Mouse (Mus musculus): ENCODE data around the gene Med12l.

The Med12l gene

DNA sequence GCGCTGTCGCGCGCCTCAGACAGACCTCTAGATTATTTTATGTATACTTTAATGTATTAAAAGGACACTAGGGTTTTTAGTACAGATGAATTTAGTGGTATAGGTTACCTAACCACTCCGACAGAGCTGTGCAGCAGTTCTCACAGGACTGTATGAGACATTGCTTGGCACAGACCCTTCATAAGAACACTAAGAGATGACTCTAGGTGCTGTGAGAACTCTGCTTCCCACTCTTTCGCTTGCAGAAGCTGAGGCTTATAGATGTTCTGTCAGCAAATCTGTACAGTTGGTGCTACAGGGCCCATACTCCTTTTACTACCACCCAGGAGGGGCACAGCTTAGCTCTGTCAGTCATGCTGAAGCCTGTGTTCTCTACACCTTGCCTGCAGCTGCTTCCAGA, 186.0 kb downstream of the Med12l start:
- peak; percentile 91 for ATAC-seq (ENCODE audit: low TSS enrichment)

DNA sequence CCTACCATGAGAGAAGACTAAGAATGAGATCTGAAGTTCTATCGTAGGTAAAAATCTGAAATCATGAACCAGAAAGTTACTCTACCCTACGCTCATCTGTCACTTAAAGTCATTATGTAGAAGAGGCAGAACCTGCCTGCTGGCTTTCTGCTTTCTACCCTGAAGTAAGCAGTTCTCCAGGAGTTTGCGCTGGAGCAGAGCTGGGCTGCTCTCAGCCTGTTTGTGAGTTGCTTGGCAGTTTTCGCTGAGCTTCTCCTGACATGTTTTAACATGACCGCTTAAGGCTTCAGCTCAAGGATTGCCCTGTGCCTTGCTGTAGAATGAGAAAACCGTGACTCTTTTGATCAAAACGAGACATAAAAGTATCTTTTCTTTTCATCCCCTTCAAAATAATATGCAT, 188.5 kb downstream of the Med12l start:
- ATAC-seq (ENCODE audit: low TSS enrichment): no peak

DNA sequence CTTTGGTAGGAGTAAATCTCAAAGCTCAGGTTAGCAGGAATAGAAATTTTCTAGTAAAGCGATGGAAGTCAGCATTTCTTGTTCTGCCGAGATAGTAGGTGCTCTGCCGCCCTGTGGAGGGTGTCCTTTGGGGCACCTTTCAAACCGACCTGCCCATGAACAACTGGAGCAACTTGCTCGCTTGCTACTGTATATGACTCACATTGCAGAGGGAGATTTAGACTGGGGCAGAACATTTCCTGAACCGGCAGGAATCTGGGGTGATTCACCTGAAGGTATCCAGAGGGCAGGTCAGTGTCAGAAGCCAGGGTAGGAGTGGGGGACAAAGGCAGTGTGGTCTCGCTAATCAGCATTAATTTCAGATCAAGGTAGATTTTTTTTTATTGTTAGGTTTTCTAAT, 189.3 kb downstream of the Med12l start, which contains the start of gene Gpr87:
Gpr87 (minus strand) TSS at position 167 of the 400 bp plus-strand sequence.
- ATAC-seq (ENCODE audit: low TSS enrichment): no peak

DNA sequence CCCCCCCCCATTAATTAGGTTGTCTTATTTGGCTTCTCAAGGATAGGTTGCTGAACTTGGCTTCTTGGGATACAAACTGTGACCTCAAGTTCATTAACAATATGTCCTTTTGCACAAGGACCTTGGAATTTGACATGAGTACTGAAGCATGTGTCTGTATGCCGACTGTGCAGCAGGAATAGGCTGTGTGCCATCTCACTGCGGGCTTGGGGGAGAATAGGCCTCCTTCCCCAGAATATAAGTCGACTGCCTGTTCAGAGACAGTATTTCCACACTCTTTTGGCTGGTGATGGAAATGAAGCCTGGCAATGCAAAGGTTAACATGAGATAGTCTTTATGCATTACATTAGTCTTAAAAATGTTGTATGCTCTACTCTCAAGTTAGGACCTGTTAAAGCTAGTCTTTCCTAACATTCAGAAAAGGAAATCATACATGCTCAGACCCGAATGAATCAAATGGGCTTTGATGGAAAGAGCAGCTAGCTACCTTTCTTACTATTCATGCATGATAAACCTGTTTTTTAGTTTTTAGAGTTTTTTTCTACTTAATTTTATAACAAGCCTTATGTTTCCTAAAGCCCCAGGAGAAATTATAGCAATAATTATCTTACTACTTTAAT, 191.8 kb downstream of the Med12l start:
- no peak for ATAC-seq (ENCODE audit: low TSS enrichment)

DNA sequence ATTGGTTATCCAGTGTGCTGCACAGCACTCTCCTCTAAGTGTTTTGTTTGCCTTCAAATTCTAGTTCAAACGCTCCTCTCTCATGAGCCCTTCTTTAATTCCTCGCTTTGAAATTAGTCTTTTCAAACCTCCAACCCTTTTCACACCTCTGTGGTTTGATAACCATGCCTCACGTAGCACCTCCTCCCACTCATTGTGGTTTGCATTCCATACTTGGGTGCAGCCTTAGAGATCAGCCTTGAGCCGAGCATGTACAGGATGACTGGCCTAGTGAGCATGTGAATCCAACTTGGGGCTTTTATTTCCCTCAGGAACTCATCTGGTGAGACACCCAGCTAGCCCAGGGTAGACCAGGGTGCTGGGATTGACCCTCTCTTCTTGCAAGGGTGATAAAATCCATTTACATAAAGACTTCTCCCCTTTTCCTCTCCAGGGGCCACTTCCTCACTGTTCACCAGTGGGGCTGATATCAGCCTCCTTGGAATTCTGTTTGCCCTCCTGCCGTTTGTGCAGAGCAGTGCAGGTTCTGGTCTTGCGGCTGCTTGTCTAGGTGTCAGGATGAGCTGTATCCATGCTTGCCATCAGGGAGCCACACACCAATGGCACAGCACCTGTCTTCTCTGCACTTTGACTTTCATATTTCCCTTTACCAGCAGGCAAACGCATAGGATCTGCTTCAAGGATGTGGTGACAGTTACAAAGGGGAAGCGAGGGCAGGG, 198.3 kb downstream of the Med12l start:
- ATAC-seq (ENCODE audit: low TSS enrichment): peak; percentile 76

DNA sequence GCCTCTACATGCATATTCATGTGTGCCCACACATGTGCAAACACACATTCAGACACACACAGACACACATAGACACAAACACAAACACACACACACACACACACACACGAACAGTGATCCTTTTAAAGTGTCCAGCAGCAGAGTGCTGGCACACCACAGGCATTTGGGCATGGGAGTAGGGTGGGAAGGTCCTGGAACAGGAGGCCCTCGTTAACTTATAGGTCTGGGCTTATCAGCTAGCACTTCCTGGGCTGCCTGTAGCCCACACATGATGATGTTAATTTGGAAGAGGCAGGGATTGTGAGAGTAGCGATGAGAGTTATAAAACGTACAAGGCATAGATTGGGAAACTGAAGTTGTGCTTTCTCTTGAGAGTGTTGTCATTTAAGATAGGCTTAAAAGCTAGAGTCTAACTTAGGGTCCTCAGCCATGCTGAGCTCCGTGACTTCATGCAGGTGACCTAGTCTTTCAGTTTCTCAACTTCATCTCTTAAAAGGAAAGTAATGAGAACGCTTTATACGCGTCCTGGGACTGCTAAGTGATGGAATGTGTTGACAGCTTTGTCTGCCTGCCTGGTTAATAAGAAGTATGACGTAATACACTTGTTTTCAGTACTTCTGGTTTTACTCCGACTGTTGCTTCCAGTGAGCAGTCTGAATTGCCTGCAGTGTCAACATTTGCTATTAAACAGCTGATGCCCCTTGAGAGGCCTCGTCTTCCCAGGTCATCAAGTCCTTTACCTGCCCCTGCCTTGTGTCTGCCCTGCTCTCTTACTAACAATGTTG, 199.3 kb downstream of the Med12l start:
- ATAC-seq (ENCODE audit: low TSS enrichment): 0 out of 2 replicates have a peak, but pooled peaks have one; percentile 14

DNA sequence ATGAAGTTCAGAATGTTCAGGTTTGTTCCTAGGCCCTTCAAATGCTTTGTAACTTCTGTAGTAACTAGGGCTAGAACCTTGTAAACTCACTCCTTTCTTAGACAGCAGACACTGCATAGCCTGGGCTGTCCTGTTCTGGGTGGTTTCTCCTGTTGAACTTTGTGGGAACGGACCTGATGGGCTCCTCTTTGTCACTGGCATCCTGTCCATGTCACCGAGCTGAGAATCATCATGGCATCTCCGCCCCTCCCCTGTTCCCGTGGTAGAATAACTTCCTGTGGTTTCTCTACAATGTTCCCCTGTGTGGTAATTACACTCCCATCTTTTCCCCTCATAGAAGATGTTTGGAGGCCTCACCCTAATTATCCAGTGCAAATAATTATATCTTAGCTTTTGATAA, 200.3 kb downstream of the Med12l start:
- no peak for ATAC-seq (ENCODE audit: low TSS enrichment)

DNA sequence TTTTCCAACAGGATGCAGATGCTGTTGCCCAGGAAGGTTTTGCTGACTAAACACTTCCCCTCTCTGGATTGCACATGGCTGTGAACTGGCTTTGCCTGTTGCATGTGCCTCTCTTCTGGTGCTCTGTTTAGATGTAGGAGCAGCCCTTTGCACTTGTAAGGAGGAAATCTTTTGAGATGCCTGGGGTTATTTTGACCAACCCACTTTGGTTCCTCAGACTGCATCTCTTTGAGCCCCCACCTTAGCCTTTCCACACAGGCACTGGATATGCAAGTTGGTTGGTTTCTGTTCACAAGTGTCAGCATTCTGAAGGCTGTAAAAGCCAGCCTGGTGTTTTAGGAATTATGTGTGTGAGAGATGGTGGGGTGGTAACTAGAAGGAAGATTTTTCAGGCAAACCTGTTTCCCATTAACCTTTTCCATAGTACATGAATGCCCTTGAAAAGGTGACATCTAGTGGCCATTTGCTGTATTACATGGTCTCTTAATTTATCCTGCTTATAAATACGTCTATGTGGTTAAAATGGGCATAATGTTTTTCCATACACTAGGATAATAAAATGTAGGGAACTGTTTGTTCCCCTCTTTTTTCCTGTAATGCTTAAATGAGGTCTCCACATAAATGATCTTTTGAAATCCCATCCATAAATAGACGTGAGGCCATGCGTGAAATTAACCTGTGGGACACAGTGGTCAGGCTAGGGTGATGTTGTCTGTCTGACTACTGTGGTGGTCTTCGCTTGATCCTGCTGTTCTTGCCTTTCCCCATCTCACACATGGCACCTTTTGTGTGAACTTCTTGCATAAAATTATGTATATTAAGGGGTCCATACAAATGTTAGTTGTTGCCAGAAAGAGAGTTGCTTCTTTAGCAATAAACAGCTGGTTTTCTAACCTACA, 203.3 kb downstream of the Med12l start:
- ATAC-seq (ENCODE audit: low TSS enrichment): peak; percentile 68

DNA sequence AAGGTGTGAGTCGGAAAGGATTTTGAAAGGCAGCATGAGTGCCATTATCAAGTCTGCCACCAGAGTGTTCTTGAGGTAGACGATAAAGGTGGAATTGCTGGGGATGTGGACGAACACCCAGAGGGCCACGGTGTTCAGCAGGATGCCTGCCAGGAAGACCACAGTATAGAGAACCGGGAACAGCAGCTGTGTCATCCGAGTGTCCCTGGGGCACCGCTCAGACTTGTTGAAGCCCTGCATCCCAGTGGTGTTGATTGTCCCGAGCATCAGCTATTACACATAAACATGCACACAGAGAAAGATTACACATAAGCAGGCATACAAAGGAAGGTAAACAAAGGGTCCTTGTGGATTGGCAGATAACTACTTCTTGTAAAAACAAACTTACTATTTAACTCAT, 204.5 kb downstream of the Med12l start:
- no peak for ATAC-seq (ENCODE audit: low TSS enrichment)

DNA sequence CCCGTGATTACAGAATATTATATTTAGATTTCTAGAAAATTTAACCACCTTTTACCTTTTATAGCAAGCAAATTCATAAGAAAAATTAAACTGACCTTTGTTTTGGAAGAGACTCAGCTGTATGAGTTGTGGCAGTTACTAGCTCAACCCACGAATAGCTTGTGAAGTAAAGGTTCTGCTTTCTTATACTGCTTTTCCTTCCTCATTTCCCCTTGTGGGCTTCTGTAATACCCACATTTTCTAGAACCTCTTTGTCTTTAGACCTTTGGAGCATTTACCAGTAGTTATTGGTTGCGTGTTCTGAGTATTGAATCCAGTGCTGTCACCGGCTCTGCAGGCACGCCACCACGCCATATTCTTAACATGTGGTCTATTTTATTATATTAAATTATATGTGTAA, 205.1 kb downstream of the Med12l start, which contains the start of gene P2ry13:
P2ry13 (minus strand) TSS at position 156 of the 400 bp plus-strand sequence.
- ATAC-seq (ENCODE audit: low TSS enrichment): no peak

DNA sequence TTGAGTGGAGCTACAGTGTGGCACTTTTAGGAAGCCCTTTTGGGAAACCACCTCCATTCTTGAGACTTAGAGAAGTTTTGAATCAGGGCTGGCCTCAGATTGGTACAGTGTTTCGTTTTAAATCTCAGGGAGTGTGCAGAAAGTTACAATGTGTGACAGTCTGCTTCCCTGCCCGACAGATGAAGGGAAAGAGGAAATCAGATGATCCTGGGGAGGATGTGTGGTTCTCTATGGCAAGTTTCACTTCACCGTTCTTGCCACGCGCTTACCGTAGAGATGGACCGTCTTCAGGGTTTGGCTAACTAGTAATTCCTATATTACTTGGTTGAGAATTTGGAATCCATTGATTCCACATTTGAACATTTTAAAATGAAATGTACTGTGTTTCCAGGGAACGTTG, 206.2 kb downstream of the Med12l start:
- peak; percentile 26; the same call in 1 of the 2 replicates for ATAC-seq (ENCODE audit: low TSS enrichment)

DNA sequence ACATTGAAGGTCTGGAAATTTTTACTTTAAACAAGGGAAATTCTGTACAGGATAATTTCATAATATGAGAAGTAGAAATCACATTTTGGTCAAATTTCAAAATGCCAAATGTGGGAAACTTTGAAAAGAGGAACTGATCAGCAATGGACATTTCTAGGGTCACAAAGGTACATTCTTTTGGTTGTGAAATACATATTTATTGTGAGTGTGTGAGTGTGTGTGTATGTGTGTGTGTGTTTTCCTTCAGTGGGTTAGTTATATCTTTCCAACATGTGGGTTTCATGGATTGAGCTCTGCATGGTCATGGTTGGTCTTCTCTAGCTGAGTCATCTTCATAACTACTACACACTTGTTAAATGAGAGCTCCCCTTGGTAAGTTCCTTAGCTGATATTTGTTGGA, 206.8 kb downstream of the Med12l start:
- ATAC-seq (ENCODE audit: low TSS enrichment): no peak

DNA sequence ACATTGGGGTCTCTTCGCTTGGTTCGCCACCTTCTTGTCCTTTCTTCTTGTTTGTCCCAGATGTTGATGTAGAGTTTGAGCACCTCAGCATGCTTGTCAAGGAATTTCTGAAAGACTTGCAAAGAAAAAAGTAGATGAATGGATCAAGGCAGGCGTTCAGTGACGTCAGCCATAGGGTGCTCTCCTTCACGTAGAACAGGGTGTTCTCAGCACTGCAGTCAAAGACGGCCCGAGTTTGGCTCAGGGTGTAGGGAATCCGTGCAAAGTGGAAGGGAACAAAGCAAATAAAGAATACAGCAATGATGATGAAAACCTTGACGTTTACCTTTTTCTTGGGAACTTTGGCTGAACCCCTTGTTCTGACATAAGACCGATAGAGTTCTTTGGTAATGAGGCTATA, 211.6 kb downstream of the Med12l start:
- ATAC-seq (ENCODE audit: low TSS enrichment): no peak

DNA sequence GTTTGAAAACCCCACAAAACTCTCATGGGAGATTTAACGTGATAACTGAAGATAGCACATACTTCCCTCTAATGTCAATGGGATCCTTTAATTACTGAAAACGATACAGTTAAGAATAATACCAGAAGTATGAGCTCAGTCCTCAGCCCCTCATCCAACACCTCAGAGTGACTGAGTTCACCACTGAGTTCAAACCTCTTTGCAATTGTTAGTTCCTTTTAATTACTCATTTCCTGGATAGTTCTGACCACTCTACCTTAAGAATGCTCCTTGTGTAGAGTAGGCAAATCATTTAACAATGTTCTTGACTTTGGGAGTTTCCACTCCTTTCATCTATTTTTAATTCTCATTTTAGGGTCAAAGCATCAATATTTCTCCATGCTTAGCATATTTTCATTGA, 213.7 kb downstream of the Med12l start:
- no peak for ATAC-seq (ENCODE audit: low TSS enrichment)

DNA sequence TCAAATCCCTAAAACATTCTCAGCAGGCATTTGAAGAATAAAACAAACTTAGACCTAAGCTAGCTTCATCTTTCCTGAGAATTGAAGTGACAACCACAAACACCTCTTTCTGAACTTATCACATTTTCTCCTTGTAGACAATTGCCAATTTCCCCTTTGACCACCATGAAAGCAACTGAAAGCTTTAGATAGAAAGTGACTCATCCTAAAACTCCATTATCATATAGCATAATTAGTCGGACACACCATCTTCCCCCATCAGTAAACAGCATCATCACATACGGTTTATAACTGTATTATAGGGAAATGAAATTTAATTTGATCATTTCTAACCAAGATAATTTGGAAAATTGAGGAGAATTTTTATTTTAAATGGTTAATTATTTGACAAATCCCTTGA, 216.7 kb downstream of the Med12l start:
- ATAC-seq (ENCODE audit: low TSS enrichment): no peak

DNA sequence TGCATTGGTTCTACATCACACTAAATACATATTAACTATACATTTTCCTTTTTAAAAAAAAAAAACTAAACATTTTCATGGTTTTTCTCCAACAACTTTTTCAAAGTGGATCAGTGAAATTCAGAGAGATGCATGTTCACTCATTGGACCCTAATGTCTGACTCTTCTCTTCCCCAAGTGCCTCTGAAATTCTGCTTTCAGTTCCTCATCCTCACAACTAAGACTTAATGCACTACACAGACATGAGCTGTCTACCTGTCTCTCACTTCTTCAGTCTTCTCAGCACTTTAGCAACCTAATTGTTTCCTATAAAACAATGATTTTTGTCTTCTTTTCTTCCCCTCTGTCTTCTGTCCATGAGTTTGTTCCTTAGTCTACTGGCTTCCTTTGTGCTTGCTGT, 219.8 kb downstream of the Med12l start:
- ATAC-seq (ENCODE audit: low TSS enrichment): no peak

DNA sequence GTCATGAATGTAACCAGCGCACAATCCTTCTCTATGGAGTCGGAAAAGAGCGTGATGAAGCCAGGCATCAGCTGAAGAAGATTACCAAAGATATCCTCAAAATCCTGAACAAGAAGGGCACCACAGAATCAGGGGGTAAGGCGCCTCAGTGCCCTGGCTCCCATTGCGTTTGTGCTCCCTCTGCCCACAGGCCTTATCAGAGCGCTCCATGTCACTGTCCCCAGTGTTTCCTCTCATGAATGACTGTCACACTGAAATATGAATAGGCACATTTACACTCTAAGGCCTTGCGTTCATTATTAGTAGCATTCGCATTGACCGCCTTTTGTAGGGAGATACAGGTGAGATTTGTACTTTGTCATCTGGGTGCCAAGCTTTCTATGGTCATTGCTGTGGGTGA, 222.1 kb downstream of the Med12l start:
- ATAC-seq (ENCODE audit: low TSS enrichment): no peak

DNA sequence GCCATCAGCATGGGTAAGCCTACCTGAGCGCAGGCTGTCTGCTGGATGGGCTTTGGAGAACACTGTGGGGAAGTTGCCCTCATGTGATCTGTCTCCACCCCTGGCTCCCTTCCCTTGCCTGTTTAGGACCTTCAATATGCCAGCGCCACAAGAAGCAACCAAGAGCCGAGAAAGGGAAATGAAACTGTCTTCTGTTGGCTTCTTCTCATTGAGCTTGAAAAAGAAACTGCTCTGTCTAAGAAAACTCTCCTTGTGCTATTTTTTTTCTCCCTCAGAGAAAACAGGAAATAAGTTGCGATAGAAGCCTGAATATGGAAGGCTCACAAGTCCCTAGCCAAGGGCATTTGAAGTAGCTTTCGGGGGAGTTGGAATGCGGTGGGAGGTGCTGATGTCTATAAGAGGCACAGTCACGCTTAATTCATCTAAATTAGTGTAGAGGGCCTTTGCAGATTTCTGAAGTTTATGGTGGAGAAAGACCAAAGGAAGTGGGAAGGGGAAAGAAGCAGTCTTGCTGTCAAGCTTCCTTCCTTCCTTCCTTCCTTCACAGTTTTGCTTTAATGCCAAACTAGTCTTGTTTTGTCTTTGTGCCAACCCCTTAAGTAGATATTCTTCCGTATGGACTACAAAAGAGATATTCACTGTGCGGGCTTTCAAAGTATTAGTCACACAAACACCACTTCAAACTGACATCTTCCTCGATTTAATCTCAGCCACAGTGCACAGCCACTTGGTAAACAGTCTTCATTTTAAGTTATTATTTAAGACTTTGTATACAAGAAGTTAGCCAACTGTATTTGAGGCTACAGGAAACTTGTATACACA, 223.3 kb downstream of the Med12l start:
- peak; percentile 85 for ATAC-seq (ENCODE audit: low TSS enrichment)

DNA sequence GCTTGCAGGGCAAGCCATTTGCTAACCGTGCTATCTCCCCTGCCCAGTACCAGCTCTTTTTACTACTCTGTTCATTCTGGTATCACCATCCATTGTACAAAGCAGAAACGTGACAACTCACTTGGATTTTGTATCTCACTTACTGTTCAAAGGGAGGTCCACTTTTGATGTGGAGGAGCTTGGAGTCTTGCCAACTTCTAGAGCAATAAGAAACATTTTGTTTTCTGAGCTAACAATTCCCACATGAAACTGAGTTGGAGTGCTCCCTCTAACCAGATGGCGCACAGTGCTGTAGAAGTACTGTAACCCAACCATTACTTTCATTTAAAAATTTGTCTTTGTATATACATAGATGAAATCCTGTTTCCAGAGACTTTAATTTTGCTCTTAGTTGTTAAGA, 225.3 kb downstream of the Med12l start:
- ATAC-seq (ENCODE audit: low TSS enrichment): peak; percentile 43; the same call in 1 of the 2 replicates

DNA sequence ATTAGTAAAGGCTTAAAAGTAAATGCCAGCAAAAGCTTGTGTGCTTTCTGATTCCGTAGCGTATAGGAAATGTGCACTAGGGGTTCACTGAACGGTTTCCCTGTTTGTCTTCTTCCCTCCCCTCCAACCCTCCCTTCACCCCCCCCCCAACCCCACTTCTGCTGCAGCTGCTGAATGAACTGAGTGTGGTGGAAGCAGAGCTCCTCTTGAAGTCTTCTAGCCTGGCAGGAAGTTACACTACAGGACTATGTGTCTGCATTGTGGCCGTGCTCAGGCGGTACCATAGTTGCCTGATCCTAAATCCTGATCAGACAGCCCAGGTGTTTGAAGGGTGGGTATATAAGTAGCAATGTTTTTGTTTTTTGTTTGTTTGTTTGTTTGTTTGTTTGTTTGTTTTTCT, 229.3 kb downstream of the Med12l start:
- ATAC-seq (ENCODE audit: low TSS enrichment): no peak

DNA sequence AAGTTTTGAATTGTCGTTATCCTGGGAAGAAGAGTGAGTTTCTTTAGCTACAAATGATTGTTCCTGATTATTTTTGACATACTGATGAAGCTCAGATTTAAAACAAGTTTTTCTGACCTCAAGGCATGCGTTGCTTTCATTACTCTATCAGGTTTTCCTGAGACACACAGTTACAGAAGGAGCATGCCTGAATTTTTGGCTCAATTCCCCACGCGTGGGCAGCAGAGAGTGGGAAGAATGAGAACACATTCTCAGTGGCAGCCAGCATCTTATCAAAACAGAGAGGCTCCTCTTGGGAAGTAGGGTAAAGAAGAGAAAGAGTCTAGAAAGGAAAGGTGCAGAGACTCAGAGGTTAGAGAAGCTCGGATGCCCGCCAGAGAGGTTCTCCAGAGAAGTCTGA, 237.8 kb downstream of the Med12l start:
- ATAC-seq (ENCODE audit: low TSS enrichment): peak; percentile 98
